20 mouse cellular contexts compared by ENCODE assay signal in genomic region chr19:43797216-43797615, GRCm38 (mm10). TPM values are rescaled to one million over a fixed set of nuclear protein-coding genes. Genes with fewer than 3 reads are reported as not detected.
DNase-seq lines count a peak whose midpoint lies in the region; ATAC-seq and TF ChIP-seq lines count a peak whose summit lies in the region.
"Had no signal": no experiment of that assay in that cellular context is flagged by ENCODE, and none has a peak within 500 bp of the region (broad histone marks: within the 10 kb centered on the region; RNA-seq: fewer than 3 reads in every experiment).

No protein-coding gene starts in this region.

- no peaks in the 10 kb centered on the region for H3K27me3 ChIP-seq in kidney, adult 2 months (replicated peaks; ENCODE audit: control insufficient read depth, insufficient read depth, low read length)
- H3K27me3 ChIP-seq in liver, embryonic 15.5 days = no peaks in the 10 kb centered on the region
- no peaks in the 10 kb centered on the region for H3K27me3 ChIP-seq in midbrain, embryonic 13.5 days
- H3K27me3 ChIP-seq in embryonic facial prominence, embryonic 10.5 days (replicated peaks; ENCODE audit: low read depth, poor library complexity, severe bottlenecking) = no peaks in the 10 kb centered on the region
- H3K27me3 ChIP-seq: embryonic facial prominence, embryonic 13.5 days; neural tube, embryonic 13.5 days had no signal

- H3K27ac ChIP-seq in kidney, adult 2 months (ENCODE audit: insufficient read depth, low read depth, low read length) = no peak overlapping the region
- H3K27ac ChIP-seq in liver, embryonic 15.5 days (replicated peaks) = no peak overlapping the region
- H3K27ac ChIP-seq in midbrain, embryonic 13.5 days = no peak overlapping the region
- H3K27ac ChIP-seq in embryonic facial prominence, embryonic 10.5 days (replicated peaks) = no peak overlapping the region
- H3K27ac ChIP-seq: embryonic facial prominence, embryonic 13.5 days; gastrocnemius, adult 2 months; hindbrain, embryonic 14.5 days; midbrain, embryonic 10.5 days; neural tube, embryonic 13.5 days had no signal

- H3K9me3 ChIP-seq in liver, embryonic 15.5 days (replicated peaks) = no peaks in the 10 kb centered on the region
- no peaks in the 10 kb centered on the region for H3K9me3 ChIP-seq in midbrain, embryonic 13.5 days
- no peaks in the 10 kb centered on the region for H3K9me3 ChIP-seq in embryonic facial prominence, embryonic 10.5 days
- H3K9me3 ChIP-seq: embryonic facial prominence, embryonic 13.5 days; midbrain, embryonic 10.5 days; neural tube, embryonic 13.5 days had no signal

- no peaks in the 10 kb centered on the region for H3K4me1 ChIP-seq in kidney, adult 2 months (ENCODE audit: control insufficient read depth, insufficient read depth, low read length)
- H3K4me1 ChIP-seq in liver, embryonic 15.5 days (replicated peaks) = peaks cover 6% of the 10 kb centered on the region; the same call in 1 of the 2 replicates
- no peaks in the 10 kb centered on the region for H3K4me1 ChIP-seq in midbrain, embryonic 13.5 days (replicated peaks)
- no peaks in the 10 kb centered on the region for H3K4me1 ChIP-seq in embryonic facial prominence, embryonic 10.5 days
- H3K4me1 ChIP-seq: embryonic facial prominence, embryonic 13.5 days; midbrain, embryonic 10.5 days; neural tube, embryonic 13.5 days had no signal

- DNase-seq in kidney, adult 2 months = peak; percentile 45
- DNase-seq in kidney, postnatal 14 days = no peak
- peak; percentile 84 for DNase-seq in adipocyte (ENCODE audit: low spot score)
- DNase-seq in adrenal gland, postnatal 25 days = peak; percentile 22
- DNase-seq in embryonic facial prominence, embryonic 10.5 days (ENCODE audit: low spot score) = no peak
- DNase-seq: cerebellum, adult 11-12 months; forebrain, postnatal 0 days; gastrocnemius, adult 2 months; lung, adult 18-20 months; lung, postnatal 36 days had no signal

- H3K4me3 ChIP-seq in kidney, adult 2 months (ENCODE audit: insufficient read depth, low read depth, low read length) = no peak overlapping the region
- H3K4me3 ChIP-seq in liver, embryonic 15.5 days (replicated peaks) = no peak overlapping the region
- no peak overlapping the region for H3K4me3 ChIP-seq in midbrain, embryonic 13.5 days (replicated peaks)
- no peak overlapping the region for H3K4me3 ChIP-seq in embryonic facial prominence, embryonic 10.5 days
- H3K4me3 ChIP-seq: embryonic facial prominence, embryonic 13.5 days; gastrocnemius, adult 2 months; midbrain, embryonic 10.5 days; neural tube, embryonic 13.5 days had no signal

- WGBS in kidney, adult 2 months = 61% methylated on average over 5 of the region's 5 CpGs
- 44% methylated on average over 5 of the region's 5 CpGs for WGBS in liver, embryonic 15.5 days (ENCODE audit: insufficient replicate concordance)
- WGBS in midbrain, embryonic 13.5 days = 80% methylated on average over 5 of the region's 5 CpGs
- WGBS in embryonic facial prominence, embryonic 10.5 days = 83% methylated on average over 5 of the region's 5 CpGs

- no peak for TF ChIP-seq CTCF in kidney, adult 2 months (conservative IDR thresholded peaks at IDR 0.05; ENCODE audit: insufficient read depth, insufficient read length, low read depth, low read length)

- no peak overlapping the region for H3K4me2 ChIP-seq in liver, embryonic 15.5 days
- no peak overlapping the region for H3K4me2 ChIP-seq in midbrain, embryonic 13.5 days (replicated peaks)
- H3K4me2 ChIP-seq: embryonic facial prominence, embryonic 13.5 days; hindbrain, embryonic 14.5 days; neural tube, embryonic 13.5 days had no signal

- no peak overlapping the region for H3K9ac ChIP-seq in liver, embryonic 15.5 days
- no peak overlapping the region for H3K9ac ChIP-seq in midbrain, embryonic 13.5 days (replicated peaks)
- H3K9ac ChIP-seq: embryonic facial prominence, embryonic 13.5 days; forebrain, postnatal 0 days; hindbrain, embryonic 14.5 days; neural tube, embryonic 13.5 days had no signal

- no peak for TF ChIP-seq POLR2A in kidney, adult 2 months (IDR thresholded peaks at IDR 0.05; ENCODE audit: low read depth, low read length)

- no peaks in the 10 kb centered on the region; the same call in 1 of the 2 replicates for H3K36me3 ChIP-seq in kidney, adult 2 months (ENCODE audit: control insufficient read depth, insufficient read depth, low read length)
- H3K36me3 ChIP-seq in liver, embryonic 15.5 days (replicated peaks) = no peaks in the 10 kb centered on the region; the same call in 1 of the 2 replicates
- H3K36me3 ChIP-seq in midbrain, embryonic 13.5 days = no peaks in the 10 kb centered on the region
- H3K36me3 ChIP-seq in embryonic facial prominence, embryonic 10.5 days (replicated peaks) = no peaks in the 10 kb centered on the region
- H3K36me3 ChIP-seq: embryonic facial prominence, embryonic 13.5 days; midbrain, embryonic 10.5 days; neural tube, embryonic 13.5 days had no signal

- ATAC-seq in liver, embryonic 15.5 days (ENCODE audit: insufficient read depth) = peak; percentile 75
- no peak for ATAC-seq in midbrain, embryonic 13.5 days
- ATAC-seq in inflammation-experienced regulatory T-cells, adult 6 months = no peak
- ATAC-seq: forebrain, postnatal 0 days had no signal

RNA-seq across cellular contexts. Expression of gene Abcc2, which starts 15.2 kb away (rescaled TPM):
- polyA plus RNA-seq in kidney, adult 2 months (2012; rRNA removed) = 158 and 166 TPM in 2 replicates
- 0.06 and 1.9 TPM in 2 replicates for total RNA-seq in adrenal gland, postnatal 25 days (2021)
- polyA plus RNA-seq in liver, embryonic 15.5 days (2015; fragmentation: Nextera tagmentation; extraction: Ambion mirVana) = 10.6 and 11.7 TPM in 2 replicates
- 0.03 TPM in 2 replicates for polyA plus RNA-seq in midbrain, embryonic 13.5 days (2015; fragmentation: Nextera tagmentation; extraction: Ambion mirVana)
- polyA plus RNA-seq in embryonic facial prominence, embryonic 10.5 days (2016; fragmentation: Nextera tagmentation; extraction: Ambion mirVana) = 0.05 TPM in 1 of 2 replicates, not detected in the other
- polyA plus RNA-seq in inflammation-experienced regulatory T-cells, adult 6 months (2017; shearing (Covaris generic)) = not detected
- total RNA-seq: forebrain, postnatal 0 days; gastrocnemius, adult 2 months had no signal
- polyA plus RNA-seq: C2C12; heart, postnatal 0 days; thymus, postnatal 0 days had no signal

RNA-seq across cellular contexts. Expression of gene Cox15, which starts 44.4 kb away (rescaled TPM):
- 25.5 and 28.4 TPM in 2 replicates for polyA plus RNA-seq in kidney, adult 2 months (2012; rRNA removed)
- 48.5 and 49.6 TPM in 2 replicates for total RNA-seq in adrenal gland, postnatal 25 days (2021)
- polyA plus RNA-seq in liver, embryonic 15.5 days (2015; fragmentation: Nextera tagmentation; extraction: Ambion mirVana) = 4.4 and 4.5 TPM in 2 replicates
- 12.0 and 12.7 TPM in 2 replicates for polyA plus RNA-seq in midbrain, embryonic 13.5 days (2015; fragmentation: Nextera tagmentation; extraction: Ambion mirVana)
- polyA plus RNA-seq in embryonic facial prominence, embryonic 10.5 days (2016; fragmentation: Nextera tagmentation; extraction: Ambion mirVana) = 10.9 and 16.2 TPM in 2 replicates
- 10 to 100 TPM in 1 of 3 experiments, 1 to 10 TPM in 2; 8.1 to 11.0 (median 9.3) TPM for polyA plus RNA-seq in inflammation-experienced regulatory T-cells, adult 6 months (2017; shearing (Covaris generic))

RNA-seq across cellular contexts. Expression of gene Cutc, which starts 44.4 kb away (rescaled TPM):
- polyA plus RNA-seq in kidney, adult 2 months (2012; rRNA removed) = 10.2 and 12.7 TPM in 2 replicates
- 10.6 and 15.3 TPM in 2 replicates for total RNA-seq in adrenal gland, postnatal 25 days (2021)
- polyA plus RNA-seq in liver, embryonic 15.5 days (2015; fragmentation: Nextera tagmentation; extraction: Ambion mirVana) = 8.9 and 11.4 TPM in 2 replicates
- polyA plus RNA-seq in midbrain, embryonic 13.5 days (2015; fragmentation: Nextera tagmentation; extraction: Ambion mirVana) = 8.4 and 9.8 TPM in 2 replicates
- polyA plus RNA-seq in embryonic facial prominence, embryonic 10.5 days (2016; fragmentation: Nextera tagmentation; extraction: Ambion mirVana) = 14.4 and 14.8 TPM in 2 replicates
- polyA plus RNA-seq in inflammation-experienced regulatory T-cells, adult 6 months (2017; shearing (Covaris generic)) = 10 to 100 TPM; 12.8 to 17.2 (median 13.6) TPM

Comparison
In these comparisons a context has a peak if more than half of its experiments do, and no peak if none do; other contexts are left out.
1. DNase-seq: peak in kidney, adult 2 months (single experiment), adipocyte (single experiment) and adrenal gland, postnatal 25 days (single experiment); none in kidney, postnatal 14 days (single experiment) and embryonic facial prominence, embryonic 10.5 days (single experiment).
2. RNA of gene Abcc2, which starts 15.2 kb away (polyA plus RNA-seq): 158 to 166 TPM in kidney, adult 2 months; 10.6 to 11.7 TPM in liver, embryonic 15.5 days, 0.03 TPM in midbrain, embryonic 13.5 days, 0.05 TPM in embryonic facial prominence, embryonic 10.5 days and not detected in inflammation-experienced regulatory T-cells, adult 6 months; every median in the first group is over 10 times any median in the second.